Mouse (Mus musculus): ENCODE measurements around the gene Myo9a. TPM values are rescaled to one million over a fixed set of nuclear protein-coding genes. Genes with fewer than 3 reads are reported as not detected.
A peak's percentile ranks its signal among the peaks of the same experiment; 100 is the strongest.

Myo9a gene
- polyA plus RNA-seq, 1 experiment, result 4.6 TPM

DNA sequence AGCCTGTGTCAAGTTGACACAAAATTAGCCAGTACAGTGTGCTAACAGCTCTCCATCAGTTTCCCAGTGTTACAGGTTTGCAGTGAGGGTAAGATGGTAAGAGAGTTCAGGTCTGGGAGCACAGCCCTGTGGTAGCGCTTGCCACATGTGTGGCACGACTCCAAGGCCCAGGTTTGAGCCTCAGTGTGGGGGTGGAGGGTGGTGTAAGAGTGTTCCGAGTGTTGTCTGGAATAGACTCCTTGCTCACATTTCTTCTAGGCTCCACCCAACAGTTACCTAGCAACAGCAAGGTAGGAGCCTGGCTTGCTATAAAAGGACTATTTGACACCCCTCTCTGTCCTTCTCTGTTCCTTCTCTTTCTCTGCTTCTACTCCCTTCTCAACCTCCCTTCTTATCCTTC, 213.7 kb downstream of the Myo9a start:
- TF ChIP-seq CTCF (conservative IDR thresholded peaks at IDR 0.05; ENCODE audit: insufficient read depth, insufficient read length, low read depth, low read length) (no peak), POLR2A (IDR thresholded peaks at IDR 0.05; ENCODE audit: low read depth, low read length) (no peak)
- Histone ChIP-seq H3K36me3 (ENCODE audit: control insufficient read depth, insufficient read depth, low read length) (no peaks in the 10 kb centered on the region), H3K4me1 (ENCODE audit: control insufficient read depth, insufficient read depth, low read length) (no peaks in the 10 kb centered on the region), H3K4me3 (ENCODE audit: insufficient read depth, low read depth, low read length) (no peak overlapping the region), H3K27ac (ENCODE audit: insufficient read depth, low read depth, low read length) (no peak overlapping the region), H3K27me3 (replicated peaks; ENCODE audit: control insufficient read depth, insufficient read depth, low read length) (no peaks in the 10 kb centered on the region)
- no peak for DNase-seq
- 45% methylated on average over 3 of the region's 3 CpGs for WGBS

DNA sequence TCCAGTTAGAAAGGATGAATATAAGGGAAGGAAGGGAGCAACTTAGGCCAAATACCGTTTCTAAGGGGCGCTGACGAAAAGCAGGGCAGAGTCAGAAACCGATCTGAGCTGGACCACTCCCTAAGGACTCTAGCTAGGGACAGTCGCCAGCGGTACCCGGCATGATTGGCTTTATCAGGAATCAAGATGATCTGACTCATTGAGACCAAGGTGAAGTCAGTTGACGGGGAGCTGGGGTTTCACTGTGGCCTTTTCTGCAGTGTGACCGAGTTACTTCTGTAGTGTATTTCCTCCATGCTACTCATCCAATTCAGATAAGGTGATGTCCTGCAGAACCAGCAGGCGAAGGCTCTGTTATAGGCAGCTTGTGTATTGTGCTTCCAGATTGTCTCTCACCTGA, 214.3 kb downstream of the Myo9a start:
- 86% methylated on average over 10 of the region's 10 CpGs for WGBS

DNA sequence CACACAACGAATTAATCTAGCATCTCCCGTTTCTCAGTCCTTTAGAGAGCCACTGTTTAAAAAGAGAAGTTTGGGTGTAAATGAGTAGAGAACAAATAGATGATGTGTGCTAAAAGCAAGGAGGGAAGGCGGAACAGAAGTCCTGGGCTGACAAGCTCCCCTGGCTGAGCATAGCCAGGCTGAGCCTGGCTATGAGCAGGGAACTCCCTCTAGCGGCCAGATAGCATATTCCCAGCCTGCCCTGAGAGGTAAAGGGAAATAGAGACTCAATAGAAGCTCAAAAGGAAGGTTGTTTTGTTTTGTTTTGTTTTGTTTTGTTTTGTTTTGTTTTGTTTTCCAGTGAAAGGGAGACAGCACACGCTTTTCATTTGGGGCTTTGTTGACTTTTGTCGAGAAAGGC, 218.7 kb downstream of the Myo9a start:
- TF ChIP-seq POLR2A (IDR thresholded peaks at IDR 0.05; ENCODE audit: low read depth, low read length) (no peak), CTCF (conservative IDR thresholded peaks at IDR 0.05; ENCODE audit: insufficient read depth, insufficient read length, low read depth, low read length) (peak; percentile 80)
- peak; percentile 59 for DNase-seq
- Histone ChIP-seq H3K36me3 (ENCODE audit: control insufficient read depth, insufficient read depth, low read length) (no peaks in the 10 kb centered on the region), H3K4me1 (ENCODE audit: control insufficient read depth, insufficient read depth, low read length) (no peaks in the 10 kb centered on the region), H3K27me3 (replicated peaks; ENCODE audit: control insufficient read depth, insufficient read depth, low read length) (no peaks in the 10 kb centered on the region), H3K27ac (ENCODE audit: insufficient read depth, low read depth, low read length) (no peak overlapping the region), H3K4me3 (ENCODE audit: insufficient read depth, low read depth, low read length) (no peak overlapping the region)
- 34% methylated on average over 6 of the region's 6 CpGs for WGBS

More for the DNA sequence above, 214.3 kb downstream of the Myo9a start:
- Histone ChIP-seq H3K36me3 (ENCODE audit: control insufficient read depth, insufficient read depth, low read length) (no peaks in the 10 kb centered on the region), H3K27ac (ENCODE audit: insufficient read depth, low read depth, low read length) (no peak overlapping the region), H3K4me1 (ENCODE audit: control insufficient read depth, insufficient read depth, low read length) (no peaks in the 10 kb centered on the region), H3K4me3 (ENCODE audit: insufficient read depth, low read depth, low read length) (no peak overlapping the region), H3K27me3 (replicated peaks; ENCODE audit: control insufficient read depth, insufficient read depth, low read length) (no peaks in the 10 kb centered on the region)
- no peak for TF ChIP-seq CTCF (conservative IDR thresholded peaks at IDR 0.05; ENCODE audit: insufficient read depth, insufficient read length, low read depth, low read length)
- no peak for TF ChIP-seq POLR2A (IDR thresholded peaks at IDR 0.05; ENCODE audit: low read depth, low read length)
- DNase-seq, result no peak

DNA sequence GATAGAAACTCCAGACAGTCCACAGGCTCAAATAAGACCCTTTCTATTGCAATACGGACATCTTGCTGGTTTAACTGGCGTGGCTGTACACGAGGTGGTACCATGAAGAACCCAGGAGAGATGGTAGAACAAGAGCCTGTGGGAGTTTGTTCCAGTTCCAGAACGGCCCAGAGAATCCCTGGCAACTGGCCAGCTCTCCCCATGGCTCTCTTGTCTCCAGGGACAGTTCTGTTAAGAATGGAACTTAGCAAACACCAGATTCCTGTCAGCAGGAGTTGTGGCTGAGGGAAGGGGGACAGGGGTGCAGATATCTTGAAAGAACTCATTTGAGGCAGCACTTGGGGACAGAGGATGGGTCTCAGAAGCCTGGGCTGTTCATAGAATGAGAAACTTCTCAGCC, 220.6 kb downstream of the Myo9a start:
- no peak for TF ChIP-seq CTCF (conservative IDR thresholded peaks at IDR 0.05; ENCODE audit: insufficient read depth, insufficient read length, low read depth, low read length)
- TF ChIP-seq POLR2A (IDR thresholded peaks at IDR 0.05; ENCODE audit: low read depth, low read length), result no peak
- H3K27me3 ChIP-seq (replicated peaks; ENCODE audit: control insufficient read depth, insufficient read depth, low read length), result no peaks in the 10 kb centered on the region
- WGBS, result 71% methylated on average over 4 of the region's 4 CpGs
- DNase-seq, result peak; percentile 9
- H3K4me1 ChIP-seq (ENCODE audit: control insufficient read depth, insufficient read depth, low read length), result no peaks in the 10 kb centered on the region
- no peaks in the 10 kb centered on the region for H3K36me3 ChIP-seq (ENCODE audit: control insufficient read depth, insufficient read depth, low read length)
- no peak overlapping the region for H3K27ac ChIP-seq (ENCODE audit: insufficient read depth, low read depth, low read length)
- no peak overlapping the region for H3K4me3 ChIP-seq (ENCODE audit: insufficient read depth, low read depth, low read length)

Other genes with a start within 250 kb of the Myo9a start
- gene Hexa, start 211.4 kb upstream of the Myo9a start, polyA plus RNA-seq (2012; rRNA removed), result 76.1 and 77.7 TPM in 2 replicates
- 0.14 TPM in 1 of 2 replicates, not detected in the other for gene Tmem202, start 211.0 kb upstream of the Myo9a start, polyA plus RNA-seq (2012; rRNA removed)
- 0.18 and 0.30 TPM in 2 replicates for gene Celf6, start 173.0 kb upstream of the Myo9a start, polyA plus RNA-seq (2012; rRNA removed)
- gene Parp6, start 133.6 kb upstream of the Myo9a start, polyA plus RNA-seq (2012; rRNA removed), result 15.3 and 19.1 TPM in 2 replicates
- 669 and 682 TPM in 2 replicates for gene Pkm, start 94.5 kb upstream of the Myo9a start, polyA plus RNA-seq (2012; rRNA removed)
- gene Gramd2, start 70.8 kb upstream of the Myo9a start, polyA plus RNA-seq (2012; rRNA removed), result 0.31 and 0.53 TPM in 2 replicates
- gene Senp8, start 186 bp upstream of the Myo9a start, polyA plus RNA-seq (2012; rRNA removed), result 5.8 and 7.5 TPM in 2 replicates
- 1.2 TPM in 2 replicates for gene Nr2e3, start 209.8 kb downstream of the Myo9a start, polyA plus RNA-seq (2012; rRNA removed)